Mouse (Mus musculus) urinary bladder, adult 18-20 months (tissue): ENCODE measurements around the gene Olfr1246.
"Not testable (repeated sequence)": the region's sequence is repeated elsewhere in the genome, so short reads cannot be mapped to it uniquely, and the experiment has no call there.

Experiments used
- DNase-seq, 2 experiments: peaks; one replicate each; pipeline ENCODE4 v3.0.0; 2022; ENCODE audit warnings: low spot score in 2 of 2, mixed read lengths in 2 of 2

The Olfr1246 gene

DNA sequence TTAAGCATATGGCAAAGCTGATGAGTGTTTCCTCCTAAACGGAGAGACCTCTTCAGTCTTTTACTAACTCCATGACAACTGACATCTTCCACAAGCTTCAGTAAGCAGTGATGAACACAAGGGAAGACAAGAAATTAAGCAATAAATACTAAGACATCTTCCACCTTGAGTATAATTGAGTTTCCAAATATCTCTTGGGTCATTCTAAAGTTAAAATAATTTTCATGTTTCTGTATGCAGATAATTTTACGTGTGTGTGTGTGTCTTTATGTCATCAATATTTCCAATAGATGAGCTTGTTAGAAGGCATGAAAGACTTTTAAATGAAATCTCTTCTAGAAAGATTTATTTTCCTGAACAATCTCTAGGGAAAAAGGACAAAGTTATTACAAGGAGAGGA, at the start of gene Olfr1246:
Gene Olfr1246 (minus strand): TSS at position 101 of the 400 bp plus-strand sequence.
- DNase-seq: no peak

GRCm38 (mm10) chr2:89634883-89635282, 41.9 kb upstream of the Olfr1246 start, which contains the start of gene Olfr1249:
Gene Olfr1249 (minus strand): TSS chr2:89634983.
- no peak for DNase-seq

DNA sequence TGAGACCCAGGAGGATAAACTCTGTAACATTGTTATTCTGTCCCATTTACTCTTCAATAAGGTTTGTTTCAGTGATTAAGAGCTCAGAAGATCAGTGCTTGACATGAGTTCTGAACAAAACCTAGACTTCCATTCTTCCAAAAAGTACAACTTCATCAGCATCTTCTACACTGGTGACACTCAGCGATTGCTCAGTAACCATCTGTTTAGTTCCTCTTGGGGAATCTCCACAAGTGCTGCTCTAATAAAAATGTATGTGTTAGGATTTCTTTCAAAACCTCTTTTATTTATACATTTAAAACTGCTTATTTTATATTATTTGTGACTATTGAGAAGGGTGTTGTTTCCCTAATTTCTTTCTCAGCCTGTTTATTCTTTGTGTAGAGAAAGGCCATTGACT, 25.2 kb upstream of the Olfr1246 start, which contains the start of gene Olfr1248:
Gene Olfr1248 (minus strand): TSS at position 101 of the 400 bp plus-strand sequence.
- not testable (repeated sequence) for DNase-seq

DNA sequence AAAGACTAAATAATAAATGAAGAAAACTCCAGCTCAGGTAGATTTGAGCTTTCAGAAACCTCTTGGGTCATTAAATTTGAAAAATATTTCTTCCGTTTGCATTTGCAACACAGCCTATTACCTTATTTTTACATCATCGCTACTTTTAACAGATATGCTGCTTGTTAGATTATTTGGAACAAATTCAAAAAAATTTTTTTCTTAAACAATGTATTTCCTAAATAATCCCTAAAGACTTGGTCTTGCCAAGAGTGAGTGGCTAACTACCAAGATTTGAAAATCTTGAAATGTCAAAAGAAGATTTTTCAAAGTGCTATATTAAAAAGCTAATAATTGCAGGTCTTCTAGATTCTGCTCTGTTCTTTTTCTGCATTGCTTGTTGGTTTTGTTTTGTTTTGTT, 21.1 kb upstream of the Olfr1246 start, which contains the start of gene Olfr1247:
Gene Olfr1247 (minus strand): TSS at position 101 of the 400 bp plus-strand sequence.
- DNase-seq: no peak

DNA sequence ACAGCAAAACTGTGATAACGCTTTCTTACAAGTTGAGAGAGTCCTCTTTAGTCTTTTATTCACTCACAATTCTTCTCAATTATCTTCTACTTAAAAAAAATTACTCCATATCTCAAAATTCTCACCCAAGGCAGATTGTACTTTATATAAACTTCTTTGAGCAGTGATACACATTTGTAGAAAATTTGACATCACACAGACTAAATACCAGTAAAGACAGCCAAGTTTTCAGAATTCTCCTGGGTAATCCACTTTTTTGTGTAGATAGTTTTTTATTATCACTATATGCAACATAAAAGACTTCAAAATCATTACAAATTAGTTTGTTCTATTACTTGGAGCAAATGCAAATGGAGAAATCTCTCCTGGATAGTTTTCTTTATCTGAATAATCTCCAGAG, 14.6 kb downstream of the Olfr1246 start, which contains the start of gene Olfr1245:
Gene Olfr1245 (minus strand): TSS at position 101 of the 400 bp plus-strand sequence.
- no peak for DNase-seq

DNA sequence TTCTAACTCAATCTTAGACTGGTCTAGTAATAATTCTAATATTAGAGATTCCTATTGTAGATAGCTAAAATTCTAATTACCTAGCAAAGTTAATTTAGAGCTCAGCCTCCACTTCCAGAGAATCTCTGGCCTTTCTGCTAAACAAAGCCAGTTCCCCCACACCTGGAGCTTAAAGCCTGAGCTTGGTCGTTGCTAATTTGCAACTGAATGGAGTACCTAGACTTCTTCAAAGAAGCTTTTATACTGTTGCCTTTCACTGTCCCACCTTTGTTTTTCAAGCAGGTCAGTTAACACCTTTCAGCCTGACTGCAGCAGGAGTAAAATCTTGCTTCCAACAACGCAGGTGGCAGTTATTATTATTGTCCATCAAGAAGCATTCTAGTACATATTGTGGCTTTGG, 30.3 kb downstream of the Olfr1246 start:
- not testable (repeated sequence) for DNase-seq

DNA sequence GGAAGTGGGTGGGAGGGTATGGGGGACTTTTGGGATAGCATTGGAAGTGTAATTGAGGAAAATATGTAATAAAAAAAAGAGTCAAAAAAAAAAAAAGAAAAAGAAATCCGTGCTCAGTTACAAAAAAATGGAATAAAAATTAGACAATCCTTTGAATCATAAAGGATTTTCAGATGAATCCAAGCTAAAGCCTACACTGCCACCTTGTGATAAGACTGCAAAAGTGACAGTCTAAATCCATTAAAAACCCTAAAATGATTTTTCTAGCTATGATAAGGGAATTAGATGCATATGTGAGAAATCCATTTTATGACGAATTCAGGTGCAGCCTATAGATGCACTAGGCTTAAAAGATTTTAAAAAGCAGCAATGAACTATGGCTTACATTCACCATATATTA, 48.4 kb downstream of the Olfr1246 start:
- no peak for DNase-seq

DNA sequence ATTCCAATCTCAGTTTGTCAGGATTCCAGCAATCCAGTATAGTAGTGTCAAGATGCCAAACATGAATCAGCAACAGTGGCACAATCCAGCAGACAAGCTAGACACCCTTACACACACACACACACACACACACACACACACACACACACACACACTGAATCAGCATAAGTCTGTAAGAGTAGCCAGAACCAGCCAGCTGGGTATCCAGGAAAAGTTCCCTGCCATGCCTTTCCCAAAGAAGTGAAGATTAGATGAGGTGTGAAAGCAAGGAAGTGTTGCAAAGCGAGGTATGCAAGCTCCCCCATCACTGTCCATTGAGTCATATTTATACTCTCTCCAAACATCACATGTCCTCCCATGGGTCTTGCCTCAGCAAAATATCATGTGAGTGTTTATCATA, 53.0 kb downstream of the Olfr1246 start:
- DNase-seq: no peak
